Mouse (Mus musculus): ENCODE measurements around the gene Olfr556. TPM values are rescaled to one million over a fixed set of nuclear protein-coding genes. Genes with fewer than 3 reads are reported as not detected.

Gene Olfr556
- total and polyA plus RNA-seq, 2 experiments from 2014 or later, result not detected

- H3K4me3 ChIP-seq (ENCODE audit: low read length), result no peak within 1 kb of the TSS
- ATAC-seq (no peak), DNase-seq (ENCODE audit: low spot score) (no peak)
- H3K9ac ChIP-seq (replicated peaks; ENCODE audit: low read length), result no peak within 1 kb of the TSS
- TF ChIP-seq CTCF (IDR thresholded peaks at IDR 0.05; ENCODE audit: low read depth), result no peak
- H3K27me3 ChIP-seq (ENCODE audit: insufficient read depth, low read length), result no peaks in the 10 kb centered on the region
- H3K4me2 ChIP-seq (ENCODE audit: low read depth, low read length), result no peak within 1 kb of the TSS
- no peaks in the 10 kb centered on the region for H3K9me3 ChIP-seq (ENCODE audit: low read length)
- no peak within 1 kb of the TSS for H3K27ac ChIP-seq
- H3K4me1 ChIP-seq (ENCODE audit: insufficient read depth, low read length), result no peaks in the 10 kb centered on the region
- H3K36me3 ChIP-seq (ENCODE audit: insufficient read depth, low read length), result no peaks in the 10 kb centered on the region
These were observed 37.2 kb downstream of the Olfr556 start, which contains the start of gene Olfr558 for GRCm38 (mm10) chr7:102701915-102702314. Olfr558 (plus strand) TSS chr7:102702215.

- Histone ChIP-seq H3K9me3 (ENCODE audit: low read length) (no peaks in the 10 kb centered on the region), H3K27me3 (ENCODE audit: insufficient read depth, low read length) (no peaks in the 10 kb centered on the region)
- ATAC-seq, result no peak
These were observed 54.3 kb downstream of the Olfr556 start, which contains the start of gene Olfr33 for GRCm38 (mm10) chr7:102718970-102719369. Olfr33 (minus strand) TSS chr7:102719070.

More at GRCm38 (mm10) chr7:102718970-102719369, 54.3 kb downstream of the Olfr556 start, which contains the start of gene Olfr33:
- no peak within 1 kb of the TSS for H3K4me2 ChIP-seq (ENCODE audit: low read depth, low read length)
- H3K4me3 ChIP-seq (ENCODE audit: low read length), result no peak within 1 kb of the TSS
- H3K27ac ChIP-seq, result no peak within 1 kb of the TSS
- no peak for TF ChIP-seq CTCF (IDR thresholded peaks at IDR 0.05; ENCODE audit: low read depth)
- H3K36me3 ChIP-seq (ENCODE audit: insufficient read depth, low read length), result no peaks in the 10 kb centered on the region
- WGBS, result 44% methylated on average over 1 of the region's 1 CpGs
- H3K4me1 ChIP-seq (ENCODE audit: insufficient read depth, low read length), result no peaks in the 10 kb centered on the region
- no peak for DNase-seq (ENCODE audit: low spot score)
- no peak within 1 kb of the TSS for H3K9ac ChIP-seq (replicated peaks; ENCODE audit: low read length)

Other genes starting within 250 kb of the Olfr556 start
- gene Rrm1, start 223.2 kb upstream of the Olfr556 start, total RNA-seq (2014; rRNA removed), result 39.3 and 40.6 TPM in 2 replicates
- 41.0 and 41.2 TPM in 2 replicates for gene Rrm1, start 223.2 kb upstream of the Olfr556 start, polyA plus RNA-seq (2015; fragmentation: Nextera tagmentation; extraction: Ambion mirVana)
- not detected in 2 replicates for gene Olfr543, start 183.2 kb upstream of the Olfr556 start, total RNA-seq (2014; rRNA removed)
- 0.28 TPM in 2 replicates for gene Olfr543, start 183.2 kb upstream of the Olfr556 start, polyA plus RNA-seq (2015; fragmentation: Nextera tagmentation; extraction: Ambion mirVana)
- not detected in 2 replicates for gene Olfr544, start 176.6 kb upstream of the Olfr556 start, total RNA-seq (2014; rRNA removed)
- 0.14 TPM in 2 replicates for gene Olfr544, start 176.6 kb upstream of the Olfr556 start, polyA plus RNA-seq (2015; fragmentation: Nextera tagmentation; extraction: Ambion mirVana)
- gene Olfr545, start 165.3 kb upstream of the Olfr556 start, total RNA-seq (2014; rRNA removed), result not detected in 2 replicates
- 0.05 and 0.18 TPM in 2 replicates for gene Olfr545, start 165.3 kb upstream of the Olfr556 start, polyA plus RNA-seq (2015; fragmentation: Nextera tagmentation; extraction: Ambion mirVana)
- not detected in 2 replicates for gene Olfr547, start 130.2 kb upstream of the Olfr556 start, total RNA-seq (2014; rRNA removed)
- gene Olfr547, start 130.2 kb upstream of the Olfr556 start, polyA plus RNA-seq (2015; fragmentation: Nextera tagmentation; extraction: Ambion mirVana), result not detected in 2 replicates
- gene Olfr548-ps1, start 124.0 kb upstream of the Olfr556 start, total RNA-seq (2014; rRNA removed), result not detected in 2 replicates
- not detected in 2 replicates for gene Olfr548-ps1, start 124.0 kb upstream of the Olfr556 start, polyA plus RNA-seq (2015; fragmentation: Nextera tagmentation; extraction: Ambion mirVana)
- gene Olfr549, start 115.0 kb upstream of the Olfr556 start, total RNA-seq (2014; rRNA removed), result not detected in 2 replicates
- not detected in 2 replicates for gene Olfr549, start 115.0 kb upstream of the Olfr556 start, polyA plus RNA-seq (2015; fragmentation: Nextera tagmentation; extraction: Ambion mirVana)
- gene Trim21, start 99.4 kb upstream of the Olfr556 start, total RNA-seq (2014; rRNA removed), result 1.4 TPM in 2 replicates
- gene Trim21, start 99.4 kb upstream of the Olfr556 start, polyA plus RNA-seq (2015; fragmentation: Nextera tagmentation; extraction: Ambion mirVana), result 0.29 and 0.54 TPM in 2 replicates
- not detected in 2 replicates for gene Olfr550, start 93.5 kb upstream of the Olfr556 start, total RNA-seq (2014; rRNA removed)
- not detected in 2 replicates for gene Olfr550, start 93.5 kb upstream of the Olfr556 start, polyA plus RNA-seq (2015; fragmentation: Nextera tagmentation; extraction: Ambion mirVana)
- not detected in 2 replicates for gene Olfr551, start 73.0 kb upstream of the Olfr556 start, total RNA-seq (2014; rRNA removed)
- not detected in 2 replicates for gene Olfr551, start 73.0 kb upstream of the Olfr556 start, polyA plus RNA-seq (2015; fragmentation: Nextera tagmentation; extraction: Ambion mirVana)
- gene Olfr552, start 67.1 kb upstream of the Olfr556 start, total RNA-seq (2014; rRNA removed), result not detected in 2 replicates
- gene Olfr552, start 67.1 kb upstream of the Olfr556 start, polyA plus RNA-seq (2015; fragmentation: Nextera tagmentation; extraction: Ambion mirVana), result not detected in 2 replicates
- gene Olfr553, start 46.7 kb upstream of the Olfr556 start, total RNA-seq (2014; rRNA removed), result not detected in 2 replicates
- not detected in 2 replicates for gene Olfr553, start 46.7 kb upstream of the Olfr556 start, polyA plus RNA-seq (2015; fragmentation: Nextera tagmentation; extraction: Ambion mirVana)
- not detected in 2 replicates for gene Olfr554, start 26.5 kb upstream of the Olfr556 start, total RNA-seq (2014; rRNA removed)
- not detected in 2 replicates for gene Olfr554, start 26.5 kb upstream of the Olfr556 start, polyA plus RNA-seq (2015; fragmentation: Nextera tagmentation; extraction: Ambion mirVana)
- gene Olfr555, start 6.1 kb upstream of the Olfr556 start, total RNA-seq (2014; rRNA removed), result not detected in 2 replicates
- not detected in 2 replicates for gene Olfr555, start 6.1 kb upstream of the Olfr556 start, polyA plus RNA-seq (2015; fragmentation: Nextera tagmentation; extraction: Ambion mirVana)
- 2.2 TPM in 2 replicates for gene Trim68, start 22.4 kb downstream of the Olfr556 start, total RNA-seq (2014; rRNA removed)
- gene Trim68, start 22.4 kb downstream of the Olfr556 start, polyA plus RNA-seq (2015; fragmentation: Nextera tagmentation; extraction: Ambion mirVana), result 5.3 and 6.5 TPM in 2 replicates
- gene Olfr557, start 31.0 kb downstream of the Olfr556 start, total RNA-seq (2014; rRNA removed), result not detected in 2 replicates
- gene Olfr557, start 31.0 kb downstream of the Olfr556 start, polyA plus RNA-seq (2015; fragmentation: Nextera tagmentation; extraction: Ambion mirVana), result not detected in 2 replicates
- gene Olfr558, start 37.3 kb downstream of the Olfr556 start, total RNA-seq (2014; rRNA removed), result 0.11 TPM in 1 of 2 replicates, not detected in the other
- gene Olfr558, start 37.3 kb downstream of the Olfr556 start, polyA plus RNA-seq (2015; fragmentation: Nextera tagmentation; extraction: Ambion mirVana), result 0.23 TPM in 1 of 2 replicates, not detected in the other
- gene Olfr33, start 54.2 kb downstream of the Olfr556 start, total RNA-seq (2014; rRNA removed), result not detected in 2 replicates
- not detected in 2 replicates for gene Olfr33, start 54.2 kb downstream of the Olfr556 start, polyA plus RNA-seq (2015; fragmentation: Nextera tagmentation; extraction: Ambion mirVana)
- not detected in 2 replicates for gene Olfr559, start 62.6 kb downstream of the Olfr556 start, total RNA-seq (2014; rRNA removed)
- not detected in 2 replicates for gene Olfr559, start 62.6 kb downstream of the Olfr556 start, polyA plus RNA-seq (2015; fragmentation: Nextera tagmentation; extraction: Ambion mirVana)
- gene Olfr560, start 94.5 kb downstream of the Olfr556 start, total RNA-seq (2014; rRNA removed), result not detected in 2 replicates
- not detected in 2 replicates for gene Olfr560, start 94.5 kb downstream of the Olfr556 start, polyA plus RNA-seq (2015; fragmentation: Nextera tagmentation; extraction: Ambion mirVana)
- gene Olfr78, start 94.6 kb downstream of the Olfr556 start, total RNA-seq (2014; rRNA removed), result 0.78 TPM in 1 of 2 replicates, not detected in the other
- 0.10 and 0.15 TPM in 2 replicates for gene Olfr78, start 94.6 kb downstream of the Olfr556 start, polyA plus RNA-seq (2015; fragmentation: Nextera tagmentation; extraction: Ambion mirVana)
- not detected in 2 replicates for gene Olfr561, start 106.3 kb downstream of the Olfr556 start, total RNA-seq (2014; rRNA removed)
- gene Olfr561, start 106.3 kb downstream of the Olfr556 start, polyA plus RNA-seq (2015; fragmentation: Nextera tagmentation; extraction: Ambion mirVana), result not detected in 2 replicates
- gene Olfr564, start 138.6 kb downstream of the Olfr556 start, total RNA-seq (2014; rRNA removed), result not detected in 2 replicates
- not detected in 2 replicates for gene Olfr564, start 138.6 kb downstream of the Olfr556 start, polyA plus RNA-seq (2015; fragmentation: Nextera tagmentation; extraction: Ambion mirVana)
- gene Olfr566, start 193.9 kb downstream of the Olfr556 start, total RNA-seq (2014; rRNA removed), result not detected in 2 replicates
- gene Olfr566, start 193.9 kb downstream of the Olfr556 start, polyA plus RNA-seq (2015; fragmentation: Nextera tagmentation; extraction: Ambion mirVana), result not detected in 2 replicates
- gene Olfr568, start 212.2 kb downstream of the Olfr556 start, total RNA-seq (2014; rRNA removed), result not detected in 2 replicates
- gene Olfr568, start 212.2 kb downstream of the Olfr556 start, polyA plus RNA-seq (2015; fragmentation: Nextera tagmentation; extraction: Ambion mirVana), result not detected in 2 replicates
- gene Olfr569, start 226.0 kb downstream of the Olfr556 start, total RNA-seq (2014; rRNA removed), result not detected in 2 replicates
- not detected in 2 replicates for gene Olfr569, start 226.0 kb downstream of the Olfr556 start, polyA plus RNA-seq (2015; fragmentation: Nextera tagmentation; extraction: Ambion mirVana)
- not detected in 2 replicates for gene Olfr570, start 229.7 kb downstream of the Olfr556 start, total RNA-seq (2014; rRNA removed)
- not detected in 2 replicates for gene Olfr570, start 229.7 kb downstream of the Olfr556 start, polyA plus RNA-seq (2015; fragmentation: Nextera tagmentation; extraction: Ambion mirVana)